Mouse (Mus musculus) stomach, postnatal 0 days (tissue): ENCODE data around the gene Draxin.

Experiments used
- CTCF ChIP-seq: IDR thresholded peaks from 2 replicates; pipeline ENCODE4 v1.5.1; 2016; ENCODE audit warnings: antibody characterized with exemption, low read depth, mild to moderate bottlenecking, moderate library complexity
- EP300 ChIP-seq: optimal IDR thresholded peaks from 2 replicates; pipeline ENCODE3; 2016; ENCODE audit warnings: antibody characterized with exemption

DNA sequence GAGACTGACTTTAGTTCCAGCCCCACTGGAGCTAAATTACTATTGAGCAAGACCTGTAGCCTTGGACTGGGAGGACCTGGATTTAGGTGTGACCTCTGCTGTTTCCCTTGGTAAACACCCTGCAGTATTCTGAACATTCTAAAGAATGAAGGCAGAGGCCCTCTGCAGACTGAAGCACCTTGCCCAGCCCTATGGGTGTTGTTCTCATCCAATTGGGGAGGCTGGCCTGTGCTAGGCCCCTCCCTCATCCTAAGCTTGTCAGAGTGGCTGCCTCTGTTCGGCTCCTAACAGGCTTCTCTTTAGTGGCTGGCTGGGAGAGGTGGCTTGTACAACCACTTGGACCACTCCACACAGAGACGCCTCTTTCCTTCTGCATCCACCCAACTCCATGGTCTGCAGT is 77.5 kb downstream of the Draxin start:
- TF ChIP-seq CTCF (no peak), EP300 (no peak)
